Mouse (Mus musculus) liver, embryonic 12.5 days (tissue): Measurements from ENCODE around the gene Mblac2. TPM values are rescaled to one million over a fixed set of nuclear protein-coding genes. Genes with fewer than 3 reads are reported as not detected.

Experiments used
- ATAC-seq: fragments of 200-750 bp; cut with Nextera tagmentation; 2 replicates; pipeline ENCODE4 v1.8.0; 2017; ENCODE audit warnings: moderate number of reproducible peaks, mild to moderate bottlenecking, moderate library complexity
- H3K27ac ChIP-seq: fragments of 300-500 bp; sonication (generic); 2 replicates; pipeline ENCODE4 v1.5.1; 2016; ENCODE audit warnings: mild to moderate bottlenecking
- H3K27me3 ChIP-seq: fragments of 300-500 bp; sonication (generic); replicated peaks from 2 replicates; pipeline ENCODE4 v1.6.1; 2016; ENCODE audit warnings: mild to moderate bottlenecking, moderate library complexity
- H3K36me3 ChIP-seq: fragments of 300-500 bp; sonication (generic); 2 replicates; pipeline ENCODE4 v1.6.1; 2016; ENCODE audit warnings: mild to moderate bottlenecking, moderate library complexity
- H3K4me1 ChIP-seq: fragments of 300-500 bp; sonication (generic); 2 replicates; pipeline ENCODE4 v1.6.1; 2016
- H3K4me2 ChIP-seq: fragments of 300-500 bp; sonication (generic); 2 replicates; pipeline ENCODE4 v1.6.1; 2016; ENCODE audit warnings: mild to moderate bottlenecking, moderate library complexity
- H3K4me3 ChIP-seq: fragments of 300-500 bp; sonication (generic); 2 replicates; pipeline ENCODE4 v1.5.1; 2016; ENCODE audit warnings: mild to moderate bottlenecking, moderate library complexity
- H3K9ac ChIP-seq: fragments of 300-500 bp; sonication (generic); 2 replicates; pipeline ENCODE4 v1.6.1; 2016; ENCODE audit warnings: mild to moderate bottlenecking, moderate library complexity
- H3K9me3 ChIP-seq: fragments of 300-500 bp; sonication (generic); replicated peaks from 2 replicates; pipeline ENCODE4 v1.6.1; 2016; ENCODE audit warnings: mild to moderate bottlenecking, moderate library complexity
- WGBS: fragments of 180-500 bp; shearing (Covaris S2); methylation state at CpG from one replicate; pipeline ENCODE4 v1.1.7; 2016; ENCODE audit not compliant: insufficient replicate concordance; 5-methylcytosine and 5-hydroxymethylcytosine counted together
- polyA plus RNA-seq: library from polyadenylated mRNA; unstranded; fragments of >200 nt; fragmentation: Nextera tagmentation; extraction: Ambion mirVana; gene quantifications from 2 replicates; pipeline ENCODE4 v1.2.1, GENCODE M21; 2016

Gene Mblac2
- 2.8 and 3.0 TPM in 2 replicates for polyA plus RNA-seq

DNA sequence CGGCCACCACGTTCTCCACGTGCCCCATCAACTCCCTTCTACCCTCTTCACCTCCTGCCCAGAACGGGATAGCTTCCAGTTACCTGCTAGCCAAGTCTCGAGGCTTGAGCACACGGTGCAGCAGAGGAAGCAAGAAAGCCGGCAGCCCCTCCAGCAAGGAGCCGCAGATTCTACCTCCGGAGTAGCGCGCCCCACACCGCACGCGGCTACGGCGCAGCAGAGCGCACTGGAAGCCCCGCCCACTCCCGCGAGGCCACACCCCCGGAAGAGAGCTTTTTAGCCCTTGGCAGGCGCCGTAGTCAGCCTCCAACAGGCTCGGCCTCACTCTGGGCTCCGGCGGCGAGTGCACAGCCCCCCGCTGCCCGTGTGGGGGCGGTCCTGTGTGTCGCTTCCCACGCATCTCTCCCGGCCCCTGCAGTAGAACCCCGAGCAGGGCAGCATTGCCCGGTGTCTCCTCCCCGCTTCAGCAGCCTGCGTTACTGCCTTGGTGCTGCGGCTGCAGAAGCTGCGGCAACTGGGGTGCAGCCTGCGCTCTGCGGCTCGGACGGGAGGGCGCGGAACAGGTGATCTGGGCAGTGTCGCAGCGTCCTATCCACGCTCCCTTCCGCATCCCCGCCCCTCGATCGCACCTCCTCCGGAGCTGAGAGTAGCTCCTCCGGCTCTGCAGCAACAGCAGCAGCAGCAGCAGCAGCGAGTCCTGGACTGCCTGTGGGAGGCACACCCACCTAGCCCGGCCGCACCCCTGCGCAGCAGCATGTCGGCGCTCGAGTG lies at the start of gene Mblac2, which contains the start of gene Polr3g:
TSS of gene Mblac2 (plus strand) at position 567 of the 771 bp plus-strand sequence.
TSS of gene Polr3g (minus strand) at position 239 of the 771 bp plus-strand sequence.
- H3K4me3 ChIP-seq, result peak within 1 kb of the TSS; percentile 90
- H3K27me3 ChIP-seq, result no peaks in the 10 kb centered on the region
- H3K36me3 ChIP-seq, result no peaks in the 10 kb centered on the region; the same call in 1 of the 2 replicates
- peak; percentile 92 for ATAC-seq
- peak within 1 kb of the TSS; percentile 98 for H3K4me2 ChIP-seq
- H3K9ac ChIP-seq, result peak within 1 kb of the TSS; percentile 81
- peak within 1 kb of the TSS; percentile 94 for H3K27ac ChIP-seq
- H3K9me3 ChIP-seq, result no peaks in the 10 kb centered on the region
- H3K4me1 ChIP-seq, result peaks cover 54% of the 10 kb centered on the region
- under 1% methylated on average over 61 of the region's 61 CpGs for WGBS

DNA sequence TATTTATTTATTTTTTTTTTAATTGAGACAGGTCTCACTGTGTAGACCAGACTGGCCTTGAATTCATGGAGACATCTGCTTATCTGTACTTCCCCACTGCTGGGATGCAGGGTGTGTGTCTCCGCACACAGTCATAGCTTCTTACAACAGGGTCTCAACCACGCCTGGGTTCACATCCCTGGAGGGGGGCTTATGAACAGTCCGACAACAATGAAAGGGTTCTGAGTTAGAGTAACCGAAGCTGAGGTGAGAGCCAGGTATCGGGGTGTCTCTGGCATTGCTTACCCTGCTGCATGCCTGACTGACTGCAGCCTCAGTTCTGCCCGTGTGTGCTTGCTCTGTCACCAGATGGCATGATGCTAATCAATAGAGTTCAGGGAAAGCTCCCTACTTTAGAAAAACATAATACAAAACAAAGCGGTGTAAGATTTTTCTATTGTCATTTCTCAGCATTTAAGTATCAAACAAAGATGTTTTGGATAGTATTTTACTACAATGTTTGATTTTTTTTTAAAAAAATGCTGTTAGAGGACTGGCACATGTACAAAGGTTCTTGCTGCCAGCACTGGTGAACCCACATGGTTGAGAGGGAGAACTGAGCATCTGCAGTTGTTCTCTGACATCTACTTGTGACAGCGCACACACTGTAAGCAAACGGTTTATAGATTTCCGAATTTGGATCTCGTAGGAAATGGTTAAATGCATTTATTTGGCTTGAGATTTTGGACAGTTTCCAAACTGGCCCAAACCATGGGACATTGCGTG lies 47.4 kb upstream of the Mblac2 start:
- peak overlapping the region; percentile 53; the same call in 1 of the 2 replicates for H3K9ac ChIP-seq
- H3K4me3 ChIP-seq, result no peak overlapping the region
- H3K4me2 ChIP-seq, result peak overlapping the region; percentile 46
- WGBS, result 72% methylated on average over 12 of the region's 12 CpGs
- H3K27ac ChIP-seq, result peak overlapping the region; percentile 78
- H3K4me1 ChIP-seq, result peaks cover 44% of the 10 kb centered on the region
- no peaks in the 10 kb centered on the region for H3K27me3 ChIP-seq
- peak; percentile 98 for ATAC-seq
- H3K36me3 ChIP-seq, result peaks cover 60% of the 10 kb centered on the region
- H3K9me3 ChIP-seq, result no peaks in the 10 kb centered on the region

GRCm38 (mm10) chr13:81664331-81664698 lies 46.8 kb upstream of the Mblac2 start:
- no peaks in the 10 kb centered on the region for H3K9me3 ChIP-seq
- H3K27me3 ChIP-seq, result no peaks in the 10 kb centered on the region
- no peak overlapping the region for H3K4me3 ChIP-seq
- peaks cover 66% of the 10 kb centered on the region for H3K36me3 ChIP-seq
- peaks cover 38% of the 10 kb centered on the region for H3K4me1 ChIP-seq
- 0 out of 2 replicates have a peak overlapping the region, but pooled peaks have one; percentile 28 for H3K27ac ChIP-seq
- no peak overlapping the region for H3K9ac ChIP-seq
- WGBS, result 83% methylated on average over 5 of the region's 5 CpGs
- H3K4me2 ChIP-seq, result no peak overlapping the region
- ATAC-seq, result no peak

GRCm38 (mm10) chr13:81667713-81668112 lies 43.4 kb upstream of the Mblac2 start:
- Histone ChIP-seq H3K4me2 (no peak overlapping the region), H3K27ac (no peak overlapping the region), H3K27me3 (no peaks in the 10 kb centered on the region), H3K4me1 (peaks cover 19% of the 10 kb centered on the region), H3K9ac (no peak overlapping the region), H3K4me3 (no peak overlapping the region), H3K9me3 (no peaks in the 10 kb centered on the region), H3K36me3 (peaks cover 67% of the 10 kb centered on the region)
- WGBS, result 75% methylated on average over 5 of the region's 5 CpGs
- ATAC-seq, result no peak

GRCm38 (mm10) chr13:81675333-81675732 lies 35.8 kb upstream of the Mblac2 start:
- WGBS, result 80% methylated on average over 8 of the region's 8 CpGs

GRCm38 (mm10) chr13:81683107-81683506 lies 28.0 kb upstream of the Mblac2 start:
- no peak overlapping the region for H3K27ac ChIP-seq
- WGBS, result 83% methylated on average over 3 of the region's 3 CpGs
- no peaks in the 10 kb centered on the region for H3K9me3 ChIP-seq
- H3K4me3 ChIP-seq, result no peak overlapping the region
- H3K36me3 ChIP-seq, result peaks cover 62% of the 10 kb centered on the region
- H3K27me3 ChIP-seq, result no peaks in the 10 kb centered on the region
- H3K9ac ChIP-seq, result no peak overlapping the region
- peak; percentile 70 for ATAC-seq
- H3K4me2 ChIP-seq, result no peak overlapping the region
- H3K4me1 ChIP-seq, result peaks cover 7% of the 10 kb centered on the region

More at GRCm38 (mm10) chr13:81675333-81675732, 35.8 kb upstream of the Mblac2 start:
- no peak overlapping the region for H3K4me2 ChIP-seq
- no peak for ATAC-seq
- H3K4me1 ChIP-seq, result no peaks in the 10 kb centered on the region
- H3K9ac ChIP-seq, result no peak overlapping the region
- peaks cover 71% of the 10 kb centered on the region for H3K36me3 ChIP-seq
- H3K4me3 ChIP-seq, result no peak overlapping the region
- H3K9me3 ChIP-seq, result no peaks in the 10 kb centered on the region
- H3K27me3 ChIP-seq, result no peaks in the 10 kb centered on the region
- no peak overlapping the region for H3K27ac ChIP-seq

DNA sequence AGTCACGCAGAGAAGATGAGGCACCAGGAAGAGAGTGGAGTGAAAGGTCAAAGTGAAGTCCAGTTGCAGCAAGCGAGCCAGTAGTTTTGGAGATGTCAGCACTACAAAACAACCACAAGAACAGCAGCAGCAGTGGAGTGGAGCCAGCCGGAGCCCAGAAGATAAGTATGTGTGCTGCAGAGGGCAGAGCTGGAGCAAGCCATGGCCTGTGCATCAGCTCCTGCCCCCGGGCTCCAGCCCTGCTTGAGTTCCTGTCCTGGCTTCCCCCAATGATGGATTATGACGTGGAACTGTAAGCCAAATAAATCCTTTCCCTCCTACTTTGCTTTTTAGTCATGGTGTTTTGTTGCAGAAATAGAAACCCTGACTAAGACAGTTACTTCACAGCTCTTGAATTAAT lies 26.9 kb upstream of the Mblac2 start:
- Histone ChIP-seq H3K4me1 (peaks cover 7% of the 10 kb centered on the region), H3K9ac (no peak overlapping the region), H3K27me3 (no peaks in the 10 kb centered on the region), H3K4me2 (no peak overlapping the region), H3K27ac (no peak overlapping the region), H3K9me3 (no peaks in the 10 kb centered on the region), H3K4me3 (no peak overlapping the region), H3K36me3 (peaks cover 61% of the 10 kb centered on the region)
- no peak for ATAC-seq
- 74% methylated on average over 5 of the region's 5 CpGs for WGBS

DNA sequence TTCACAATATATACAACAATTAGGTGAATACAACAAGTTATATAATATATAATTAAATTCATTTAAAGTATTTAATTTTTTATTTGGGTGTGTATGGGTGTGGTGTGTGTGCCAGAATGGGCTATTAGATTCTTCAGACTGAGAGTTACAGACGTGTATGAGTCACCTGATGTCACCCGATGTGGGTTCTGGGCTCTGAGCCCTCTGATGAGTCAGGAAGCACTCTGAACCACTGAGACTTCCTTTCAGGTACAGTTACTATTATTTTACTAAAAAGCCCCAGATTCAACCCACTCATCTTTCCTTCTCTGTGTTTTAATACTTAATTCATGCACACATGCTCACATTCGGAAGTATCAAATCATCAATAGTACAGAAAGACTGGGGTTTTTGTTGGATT lies 26.3 kb upstream of the Mblac2 start:
- H3K9me3 ChIP-seq, result no peaks in the 10 kb centered on the region
- H3K36me3 ChIP-seq, result peaks cover 62% of the 10 kb centered on the region
- H3K27ac ChIP-seq, result no peak overlapping the region
- peaks cover 13% of the 10 kb centered on the region for H3K4me1 ChIP-seq
- no peak overlapping the region for H3K9ac ChIP-seq
- H3K27me3 ChIP-seq, result no peaks in the 10 kb centered on the region
- H3K4me3 ChIP-seq, result no peak overlapping the region
- H3K4me2 ChIP-seq, result no peak overlapping the region
- 69% methylated on average over 3 of the region's 3 CpGs for WGBS
- no peak for ATAC-seq

DNA sequence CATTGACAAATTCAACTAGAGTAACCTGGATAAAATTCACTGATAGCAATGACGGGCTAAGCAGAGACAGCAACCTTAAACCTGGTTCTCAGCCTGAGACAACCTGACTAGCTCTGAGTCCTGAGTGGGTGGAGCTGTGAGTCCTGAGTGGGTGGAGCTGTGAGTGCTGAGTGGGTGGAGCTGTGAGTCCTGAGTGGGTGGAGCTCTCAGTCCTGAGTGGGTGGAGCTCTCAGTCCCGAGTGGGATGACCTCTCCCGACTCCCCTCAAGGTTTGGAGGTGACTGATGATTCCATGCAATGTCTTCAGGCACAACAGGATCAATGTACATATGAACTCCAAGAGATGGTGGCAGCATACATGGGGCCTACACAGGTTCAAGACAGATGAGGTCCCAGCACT lies 21.6 kb upstream of the Mblac2 start:
- Histone ChIP-seq H3K9me3 (no peaks in the 10 kb centered on the region), H3K27me3 (no peaks in the 10 kb centered on the region), H3K9ac (no peak overlapping the region), H3K4me1 (peaks cover 37% of the 10 kb centered on the region), H3K27ac (peak overlapping the region; percentile 61), H3K36me3 (peaks cover 53% of the 10 kb centered on the region), H3K4me2 (peak overlapping the region; percentile 62), H3K4me3 (no peak overlapping the region)
- WGBS, result 68% methylated on average over 3 of the region's 3 CpGs
- ATAC-seq, result peak; percentile 59

GRCm38 (mm10) chr13:81690477-81690876 lies 20.7 kb upstream of the Mblac2 start:
- ATAC-seq, result peak; percentile 86
- H3K9ac ChIP-seq, result peak overlapping the region; percentile 47
- WGBS, result 23% methylated on average over 10 of the region's 10 CpGs

GRCm38 (mm10) chr13:81691606-81692005 lies 19.5 kb upstream of the Mblac2 start:
- WGBS, result 28% methylated on average over 9 of the region's 9 CpGs
- peak overlapping the region; percentile 39 for H3K4me2 ChIP-seq
- H3K27ac ChIP-seq, result peak overlapping the region; percentile 70

More at GRCm38 (mm10) chr13:81690477-81690876, 20.7 kb upstream of the Mblac2 start:
- Histone ChIP-seq H3K4me3 (peak overlapping the region; percentile 16; the same call in 1 of the 2 replicates), H3K4me2 (peak overlapping the region; percentile 62), H3K27ac (peak overlapping the region; percentile 75), H3K36me3 (peaks cover 55% of the 10 kb centered on the region), H3K9me3 (no peaks in the 10 kb centered on the region), H3K27me3 (no peaks in the 10 kb centered on the region), H3K4me1 (peaks cover 37% of the 10 kb centered on the region)

GRCm38 (mm10) chr13:81694446-81694845 lies 16.7 kb upstream of the Mblac2 start:
- Histone ChIP-seq H3K4me1 (peaks cover 36% of the 10 kb centered on the region), H3K27ac (no peak overlapping the region), H3K4me2 (no peak overlapping the region), H3K9ac (no peak overlapping the region), H3K36me3 (peaks cover 45% of the 10 kb centered on the region), H3K9me3 (no peaks in the 10 kb centered on the region), H3K27me3 (no peaks in the 10 kb centered on the region), H3K4me3 (no peak overlapping the region)
- 86% methylated on average over 12 of the region's 12 CpGs for WGBS
- ATAC-seq, result no peak

More at GRCm38 (mm10) chr13:81691606-81692005, 19.5 kb upstream of the Mblac2 start:
- ATAC-seq, result peak; percentile 84
- no peaks in the 10 kb centered on the region for H3K9me3 ChIP-seq
- H3K4me3 ChIP-seq, result no peak overlapping the region
- H3K36me3 ChIP-seq, result peaks cover 44% of the 10 kb centered on the region
- no peaks in the 10 kb centered on the region for H3K27me3 ChIP-seq
- peaks cover 37% of the 10 kb centered on the region for H3K4me1 ChIP-seq
- H3K9ac ChIP-seq, result peak overlapping the region; percentile 50; the same call in 1 of the 2 replicates
